Mouse (Mus musculus): ENCODE results near the gene Gcn1l1. TPM values are rescaled to one million over a fixed set of nuclear protein-coding genes. Genes with fewer than 3 reads are reported as not detected.

The Gcn1l1 gene
- total RNA-seq, 4 experiments from 2014 or later: 69.2 to 98.2 (median 77.7) TPM

DNA sequence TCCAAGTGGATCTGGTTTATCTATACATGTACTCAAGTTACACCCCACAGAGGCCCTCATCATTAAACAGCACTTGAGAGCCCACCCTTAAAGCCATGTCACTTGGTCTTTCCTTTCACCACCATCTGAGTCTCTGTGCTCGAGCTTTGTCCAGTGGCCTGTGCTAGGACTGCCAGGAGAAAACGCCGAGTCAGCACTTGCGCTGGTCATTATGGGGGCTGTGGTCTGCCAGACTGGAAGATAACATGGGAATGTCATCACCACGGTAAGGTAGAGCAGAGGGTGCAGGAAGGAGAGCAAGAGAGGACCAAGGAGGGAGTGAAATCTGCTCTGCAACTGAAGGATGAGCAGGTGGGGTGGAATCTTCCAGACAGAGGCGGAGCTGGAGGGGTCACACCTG lies 93.3 kb downstream of the Gcn1l1 start:
- DNase-seq: no peak

- no peak for DNase-seq
These were observed 97.6 kb downstream of the Gcn1l1 start for GRCm38 (mm10) chr5:115662658-115663057.

DNA sequence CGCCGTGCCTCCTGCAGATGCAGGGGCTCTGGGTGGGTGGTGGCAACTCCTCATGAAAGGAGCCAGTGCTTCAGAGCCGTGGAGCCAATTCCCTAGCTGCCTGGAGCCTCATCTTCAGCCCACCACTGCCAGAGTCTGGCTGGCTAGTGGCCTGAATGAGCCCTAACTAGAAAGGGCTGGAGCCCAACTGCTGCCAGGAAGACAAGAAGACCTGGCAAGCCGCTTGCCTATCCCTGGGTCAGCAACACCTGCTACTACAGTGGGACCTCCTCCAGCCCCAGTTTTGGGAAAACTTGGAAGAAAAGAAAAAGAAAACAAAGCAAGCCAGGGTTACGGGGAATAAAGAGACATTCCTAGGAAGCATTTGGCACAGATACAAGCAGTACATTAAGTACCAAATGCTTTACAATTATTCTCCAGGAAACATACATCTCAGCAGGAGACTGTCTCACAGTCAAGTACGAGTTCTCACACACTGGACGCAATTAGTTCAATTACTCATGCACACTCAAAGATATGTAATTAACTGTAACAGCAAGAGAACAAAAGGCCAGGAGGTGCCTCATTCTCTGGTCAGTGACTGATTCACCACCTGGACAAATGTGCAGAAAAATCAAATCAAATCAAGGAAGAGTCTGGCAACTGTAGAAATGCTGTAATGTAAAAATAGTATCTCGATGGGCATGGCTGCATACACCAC lies 101.5 kb downstream of the Gcn1l1 start:
- DNase-seq: no peak

- DNase-seq: no peak
These were observed 102.2 kb downstream of the Gcn1l1 start for GRCm38 (mm10) chr5:115667210-115667609.

DNA sequence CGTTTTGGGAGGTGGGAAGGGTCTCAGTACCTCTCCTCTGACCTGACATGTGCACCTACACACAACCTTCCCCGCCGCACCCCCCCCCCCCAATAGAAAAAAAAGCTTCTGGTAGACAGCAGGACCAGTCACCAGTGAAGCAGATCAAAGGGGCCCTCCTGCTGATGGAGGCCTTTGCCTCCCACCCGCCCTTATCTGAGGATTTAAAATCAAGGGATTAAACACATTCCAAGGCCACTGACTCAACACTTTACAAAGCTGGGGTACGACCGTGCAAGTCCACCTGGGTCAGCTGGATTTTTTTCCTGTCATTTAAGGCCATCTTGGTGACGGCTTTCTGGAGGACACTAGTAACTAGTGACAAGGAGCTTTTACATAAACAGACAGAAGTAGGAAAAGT lies 102.8 kb downstream of the Gcn1l1 start:
- no peak for DNase-seq

DNA sequence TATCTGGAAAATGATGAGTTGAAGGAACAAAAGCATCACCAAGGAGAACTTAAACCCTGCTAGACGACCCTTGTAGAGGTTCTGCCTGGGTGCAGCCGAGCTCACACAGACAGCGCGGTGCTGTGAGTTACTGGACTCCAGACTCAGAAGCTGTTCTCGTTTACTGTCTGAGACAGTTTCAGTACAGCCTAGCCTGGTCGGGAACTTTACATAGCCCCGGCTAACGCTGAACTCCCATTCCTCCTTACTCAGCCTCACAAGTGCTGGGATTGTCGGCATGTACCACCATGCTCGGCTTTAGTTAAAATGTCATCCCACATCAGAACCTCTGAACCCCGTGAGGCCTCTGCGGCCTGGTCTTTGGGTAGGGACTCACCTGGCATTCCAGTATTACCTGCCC lies 103.9 kb downstream of the Gcn1l1 start:
- DNase-seq: no peak

DNA sequence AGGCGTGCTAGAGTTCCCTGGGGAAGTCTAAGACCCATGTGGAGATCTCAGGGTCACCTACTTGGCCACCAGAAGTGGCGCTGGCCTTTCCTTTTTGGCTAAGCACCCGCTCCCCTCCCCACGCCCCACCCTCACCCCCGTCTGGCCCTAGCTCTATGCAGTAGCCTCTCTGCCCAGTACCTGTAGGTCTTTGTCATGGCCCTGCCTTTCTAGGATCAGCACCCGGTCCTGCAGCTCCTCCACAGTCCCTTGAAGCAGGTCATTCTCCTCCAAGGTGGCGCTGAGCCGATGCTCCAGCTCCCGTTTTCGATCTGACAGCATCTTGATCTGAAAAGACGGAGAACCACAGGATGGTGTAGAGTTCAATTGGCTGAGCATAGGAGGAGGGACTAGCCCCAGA lies 104.9 kb downstream of the Gcn1l1 start:
- no peak for DNase-seq

GRCm38 (mm10) chr5:115670406-115670805 lies 105.4 kb downstream of the Gcn1l1 start:
- DNase-seq: no peak

DNA sequence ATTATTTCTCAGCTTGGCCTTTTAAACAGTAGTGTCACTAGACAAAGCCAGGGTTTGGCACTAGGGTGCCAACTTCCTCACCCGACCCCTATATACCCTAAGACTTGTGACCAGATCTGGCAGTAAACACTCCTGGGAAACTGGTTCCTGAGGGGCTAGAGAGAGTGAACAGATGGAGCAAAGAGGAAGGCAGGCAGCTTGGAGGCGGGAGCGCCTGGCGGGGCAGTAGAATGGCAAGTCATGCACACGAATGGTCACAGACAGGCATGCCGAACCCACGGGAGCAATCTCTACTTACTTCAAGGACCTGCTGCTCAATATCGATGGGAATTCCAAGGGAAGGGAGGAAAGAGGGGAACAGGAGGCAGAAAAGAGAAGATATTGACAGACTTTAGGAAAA lies 106.8 kb downstream of the Gcn1l1 start:
- DNase-seq: no peak

Small RNA genes lying within 50 kb of the gene (microRNA-seq; reads per million reads assigned to microRNA genes)
- gene Mir7029: 0 reads per million in 2 experiments
- 0 to 0.34 reads per million in 2 experiments for gene Mir7030

Other genes with a start within 250 kb of the Gcn1l1 start
- 10 to 100 TPM; 68.1 to 89.3 (median 75.9) TPM for gene Srsf9, start 238.1 kb upstream of the Gcn1l1 start, total RNA-seq (2022)
- gene Gatc, start 224.1 kb upstream of the Gcn1l1 start, total RNA-seq (2022): 10 to 100 TPM; 21.5 to 24.6 (median 23.1) TPM
- 10 to 100 TPM; 37.4 to 58.7 (median 46.8) TPM for gene Triap1, start 224.0 kb upstream of the Gcn1l1 start, total RNA-seq (2022)
- gene Cox6a1, start 216.3 kb upstream of the Gcn1l1 start, total RNA-seq (2022): 1,000 to 10,000 TPM in 2 of 4 experiments, 100 to 1,000 TPM in 2; 703 to 1,239 (median 893) TPM
- gene Msi1, start 135.7 kb upstream of the Gcn1l1 start, total RNA-seq (2022): 10 to 100 TPM; 17.5 to 27.3 (median 21.7) TPM
- gene Pla2g1b, start 99.0 kb upstream of the Gcn1l1 start, total RNA-seq (2022): under 1 TPM in 1 of 4 experiments, not detected in 3; 0.93 TPM
- gene Sirt4, start 80.5 kb upstream of the Gcn1l1 start, total RNA-seq (2022): 10 to 100 TPM; 24.6 to 53.8 (median 41.2) TPM
- gene Pxn, start 58.6 kb upstream of the Gcn1l1 start, total RNA-seq (2022): 10 to 100 TPM; 32.1 to 64.5 (median 44.8) TPM
- gene Rplp0, start 5.8 kb upstream of the Gcn1l1 start, total RNA-seq (2022): 100 to 1,000 TPM; 682 to 769 (median 720) TPM
- 10 to 100 TPM; 58.8 to 70.3 (median 60.6) TPM for gene Rab35, start 66.7 kb downstream of the Gcn1l1 start, total RNA-seq (2022)
- gene Bicdl1, start 166.4 kb downstream of the Gcn1l1 start, total RNA-seq (2022): 10 to 100 TPM; 11.1 to 18.1 (median 14.6) TPM

All from adrenal gland, adult 8-10 months (tissue).